Mouse (Mus musculus): Measurements from ENCODE around the gene Lama2.

DNA sequence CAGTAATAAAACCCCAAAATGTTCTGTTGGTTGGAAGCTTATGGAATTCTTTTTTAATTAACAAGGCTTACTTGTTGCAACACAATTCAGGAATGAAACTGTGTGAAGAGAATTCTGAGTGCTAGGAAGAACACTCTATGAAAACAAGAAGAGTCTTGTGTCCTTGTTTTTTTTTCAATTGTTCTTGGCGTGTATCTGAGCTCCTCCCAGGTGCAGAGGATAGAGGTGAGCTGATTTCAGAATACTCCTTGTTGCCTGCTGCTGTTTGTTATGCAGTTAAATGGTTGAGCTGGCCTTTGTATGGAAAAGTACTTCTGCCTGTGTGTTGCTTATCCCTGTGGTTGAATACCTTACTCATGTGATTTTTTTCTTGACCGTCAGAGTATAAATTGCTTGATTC, 636.9 kb downstream of the Lama2 start:
- no peak for TF ChIP-seq CTCF (IDR thresholded peaks at IDR 0.05; ENCODE audit: borderline replicate concordance, control insufficient read depth, extremely low read depth, insufficient read depth, low read length, poor library complexity)
- no peak for TF ChIP-seq POLR2A (IDR thresholded peaks at IDR 0.05; ENCODE audit: control insufficient read depth, extremely low read depth, insufficient read depth, low read length, poor library complexity)
